Mouse (Mus musculus): ENCODE measurements at regions not wholly inside any gene's neighbourhood (a gene's known extent, or its start where the extent isn't known, plus 50 kb on each side); places are given as distances from the start of the nearest gene placed in this dataset.

DNA sequence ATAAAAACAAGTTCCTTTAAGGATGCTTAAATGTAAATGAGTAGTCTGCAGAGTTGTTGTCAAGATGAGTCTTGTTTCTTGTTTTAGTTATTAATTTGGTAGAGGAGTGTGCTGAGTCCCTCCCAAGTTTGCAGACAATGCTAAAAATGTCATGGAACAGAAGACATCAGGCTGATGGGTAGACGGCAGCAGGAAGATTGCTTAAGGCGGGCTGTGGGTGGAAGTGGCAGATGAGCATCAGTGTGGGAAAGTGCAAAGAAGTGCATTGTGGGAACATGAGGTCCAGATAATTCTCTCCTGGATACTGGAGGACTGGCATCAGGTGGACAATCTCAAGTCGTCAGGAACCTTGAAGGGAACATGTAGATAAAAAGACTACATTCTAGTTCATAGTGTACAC lies 323.2 kb downstream of the Rnf144a start:
- no peak overlapping the region for H3K4me3 ChIP-seq (ENCODE audit: low read length)
- H3K9ac ChIP-seq (ENCODE audit: low read depth, low read length) = no peak overlapping the region
- no peaks in the 10 kb centered on the region for H3K27me3 ChIP-seq (replicated peaks; ENCODE audit: control insufficient read depth, insufficient read depth, low read length)
- no peak for ATAC-seq
- no peaks in the 10 kb centered on the region for H3K36me3 ChIP-seq (ENCODE audit: control insufficient read depth, insufficient read depth, low read length)
- no peaks in the 10 kb centered on the region for H3K9me3 ChIP-seq (ENCODE audit: control insufficient read depth, low read length)
- WGBS = 82% methylated on average over 3 of the region's 3 CpGs
- H3K4me1 ChIP-seq (ENCODE audit: control insufficient read depth, insufficient read depth, low read depth, low read length) = no peaks in the 10 kb centered on the region
- no peak overlapping the region for H3K27ac ChIP-seq (ENCODE audit: low read depth, low read length)
- H3K4me2 ChIP-seq (ENCODE audit: low read length) = no peak overlapping the region

DNA sequence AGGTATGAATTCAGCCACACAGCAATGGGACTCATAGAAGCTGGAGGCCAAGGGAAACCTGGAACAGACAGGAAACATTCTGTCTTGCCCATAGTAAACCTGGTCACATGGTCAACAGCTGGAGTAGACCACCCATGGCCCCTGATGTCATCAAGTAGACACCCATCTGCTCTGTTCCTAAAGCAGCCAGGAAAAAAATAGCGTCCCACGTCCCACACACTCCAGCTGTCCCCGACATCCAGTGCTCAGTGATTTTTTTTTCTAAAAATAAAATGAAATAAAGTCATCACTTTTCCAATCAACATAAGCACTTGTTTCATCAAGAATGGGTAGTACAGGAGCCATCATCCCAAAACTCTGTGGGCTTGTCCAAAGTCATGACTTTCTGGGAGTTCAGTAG lies 326.7 kb downstream of the Rnf144a start:
- no peak overlapping the region for H3K4me3 ChIP-seq (ENCODE audit: low read length)
- H3K4me2 ChIP-seq (ENCODE audit: low read length) = no peak overlapping the region
- H3K4me1 ChIP-seq (ENCODE audit: control insufficient read depth, insufficient read depth, low read depth, low read length) = no peaks in the 10 kb centered on the region
- no peak overlapping the region for H3K27ac ChIP-seq (ENCODE audit: low read depth, low read length)
- ATAC-seq = no peak
- H3K27me3 ChIP-seq (replicated peaks; ENCODE audit: control insufficient read depth, insufficient read depth, low read length) = no peaks in the 10 kb centered on the region
- H3K36me3 ChIP-seq (ENCODE audit: control insufficient read depth, insufficient read depth, low read length) = no peaks in the 10 kb centered on the region
- no peak overlapping the region for H3K9ac ChIP-seq (ENCODE audit: low read depth, low read length)
- H3K9me3 ChIP-seq (ENCODE audit: control insufficient read depth, low read length) = no peaks in the 10 kb centered on the region
- WGBS = 77% methylated on average over 3 of the region's 3 CpGs

DNA sequence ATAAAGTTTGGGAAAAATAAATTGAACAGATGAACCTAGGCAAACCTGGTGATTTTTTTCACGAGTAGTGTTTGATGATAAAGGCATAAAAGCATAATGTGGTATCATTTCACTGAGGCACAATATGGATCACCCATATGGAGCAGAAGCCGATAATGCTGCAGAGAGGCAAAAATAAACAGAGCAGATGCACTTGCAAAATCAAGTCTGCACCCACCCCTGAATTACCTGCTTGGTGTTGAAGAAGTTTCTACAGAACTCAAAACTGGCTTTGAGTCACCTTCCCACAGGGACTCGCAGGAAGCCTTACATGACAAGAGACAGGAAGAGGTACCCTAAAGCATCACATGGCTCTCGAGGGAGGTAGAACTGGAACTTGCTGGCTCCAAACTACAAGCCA lies 328.1 kb downstream of the Rnf144a start:
- Histone ChIP-seq H3K9me3 (ENCODE audit: control insufficient read depth, low read length) (no peaks in the 10 kb centered on the region), H3K9ac (ENCODE audit: low read depth, low read length) (no peak overlapping the region), H3K4me1 (ENCODE audit: control insufficient read depth, insufficient read depth, low read depth, low read length) (no peaks in the 10 kb centered on the region), H3K27ac (ENCODE audit: low read depth, low read length) (no peak overlapping the region), H3K36me3 (ENCODE audit: control insufficient read depth, insufficient read depth, low read length) (no peaks in the 10 kb centered on the region), H3K4me3 (ENCODE audit: low read length) (no peak overlapping the region), H3K27me3 (replicated peaks; ENCODE audit: control insufficient read depth, insufficient read depth, low read length) (no peaks in the 10 kb centered on the region), H3K4me2 (ENCODE audit: low read length) (no peak overlapping the region)
- ATAC-seq = no peak
- WGBS = 87% methylated on average over 4 of the region's 4 CpGs

DNA sequence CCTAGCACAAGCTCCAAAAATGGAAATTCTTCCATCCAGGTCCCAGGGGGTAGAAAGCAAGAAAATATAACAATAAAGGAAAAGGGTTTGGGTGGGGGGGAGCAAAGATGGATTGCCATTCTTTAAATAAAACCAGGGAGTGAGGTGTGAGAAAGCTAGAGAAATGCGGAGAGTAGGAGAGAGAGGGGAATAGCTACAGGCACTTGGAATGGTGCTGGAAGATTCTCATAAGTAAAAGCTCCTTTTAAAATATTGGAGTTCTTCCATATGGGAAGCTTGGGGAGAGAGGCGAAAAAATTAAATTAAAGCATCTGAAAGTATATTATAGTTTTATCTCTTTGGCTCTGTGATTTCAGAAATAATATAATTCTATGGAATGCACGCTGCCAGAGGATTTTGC lies 328.6 kb downstream of the Rnf144a start:
- Histone ChIP-seq H3K27ac (ENCODE audit: low read depth, low read length) (no peak overlapping the region), H3K36me3 (ENCODE audit: control insufficient read depth, insufficient read depth, low read length) (no peaks in the 10 kb centered on the region), H3K4me1 (ENCODE audit: control insufficient read depth, insufficient read depth, low read depth, low read length) (no peaks in the 10 kb centered on the region), H3K4me3 (ENCODE audit: low read length) (no peak overlapping the region), H3K9me3 (ENCODE audit: control insufficient read depth, low read length) (no peaks in the 10 kb centered on the region), H3K4me2 (ENCODE audit: low read length) (no peak overlapping the region), H3K27me3 (replicated peaks; ENCODE audit: control insufficient read depth, insufficient read depth, low read length) (no peaks in the 10 kb centered on the region), H3K9ac (ENCODE audit: low read depth, low read length) (no peak overlapping the region)
- 89% methylated on average over 3 of the region's 3 CpGs for WGBS
- ATAC-seq = no peak

DNA sequence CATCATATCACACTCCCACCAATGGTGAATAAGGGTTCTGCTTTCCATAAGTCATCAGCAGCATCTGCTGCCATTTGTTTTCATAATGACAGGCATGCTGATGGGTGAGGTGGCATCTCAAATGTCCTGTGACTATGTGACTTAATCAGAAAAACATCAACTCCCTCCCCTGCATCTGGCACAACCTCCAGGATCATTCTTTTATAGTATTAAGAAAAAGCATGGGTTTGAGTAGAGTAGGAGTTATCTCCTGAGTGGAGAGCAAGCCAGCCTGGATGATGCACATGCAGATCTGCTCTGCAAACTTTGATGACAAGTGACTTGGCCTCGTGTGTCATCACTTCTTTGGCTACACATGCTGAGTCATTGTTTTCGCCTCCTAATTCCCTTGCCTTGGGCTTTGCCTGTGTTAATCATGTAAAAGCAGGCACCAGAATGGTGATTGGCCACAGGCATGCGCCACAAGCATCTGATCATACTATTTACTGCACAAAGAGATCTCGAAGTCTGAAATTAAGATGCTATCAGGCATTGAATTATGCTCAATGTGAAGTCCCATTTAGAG lies 335.9 kb downstream of the Rnf144a start:
- Histone ChIP-seq H3K4me1 (ENCODE audit: control insufficient read depth, insufficient read depth, low read depth, low read length) (no peaks in the 10 kb centered on the region), H3K9ac (ENCODE audit: low read depth, low read length) (no peak overlapping the region), H3K36me3 (ENCODE audit: control insufficient read depth, insufficient read depth, low read length) (no peaks in the 10 kb centered on the region), H3K27ac (ENCODE audit: low read depth, low read length) (no peak overlapping the region), H3K4me3 (ENCODE audit: low read length) (no peak overlapping the region), H3K27me3 (replicated peaks; ENCODE audit: control insufficient read depth, insufficient read depth, low read length) (no peaks in the 10 kb centered on the region), H3K4me2 (ENCODE audit: low read length) (no peak overlapping the region), H3K9me3 (ENCODE audit: control insufficient read depth, low read length) (no peaks in the 10 kb centered on the region)
- WGBS = 58% methylated on average over 4 of the region's 4 CpGs
- ATAC-seq = no peak

GRCm38 (mm10) chr12:26075638-26076254 lies 339.3 kb downstream of the Rnf144a start:
- Histone ChIP-seq H3K9me3 (ENCODE audit: control insufficient read depth, low read length) (no peaks in the 10 kb centered on the region), H3K4me2 (ENCODE audit: low read length) (no peak overlapping the region), H3K4me1 (ENCODE audit: control insufficient read depth, insufficient read depth, low read depth, low read length) (no peaks in the 10 kb centered on the region), H3K9ac (ENCODE audit: low read depth, low read length) (no peak overlapping the region), H3K36me3 (ENCODE audit: control insufficient read depth, insufficient read depth, low read length) (no peaks in the 10 kb centered on the region), H3K27me3 (replicated peaks; ENCODE audit: control insufficient read depth, insufficient read depth, low read length) (no peaks in the 10 kb centered on the region), H3K27ac (ENCODE audit: low read depth, low read length) (no peak overlapping the region), H3K4me3 (ENCODE audit: low read length) (no peak overlapping the region)
- ATAC-seq = peak; percentile 69
- WGBS = 39% methylated on average over 9 of the region's 9 CpGs

DNA sequence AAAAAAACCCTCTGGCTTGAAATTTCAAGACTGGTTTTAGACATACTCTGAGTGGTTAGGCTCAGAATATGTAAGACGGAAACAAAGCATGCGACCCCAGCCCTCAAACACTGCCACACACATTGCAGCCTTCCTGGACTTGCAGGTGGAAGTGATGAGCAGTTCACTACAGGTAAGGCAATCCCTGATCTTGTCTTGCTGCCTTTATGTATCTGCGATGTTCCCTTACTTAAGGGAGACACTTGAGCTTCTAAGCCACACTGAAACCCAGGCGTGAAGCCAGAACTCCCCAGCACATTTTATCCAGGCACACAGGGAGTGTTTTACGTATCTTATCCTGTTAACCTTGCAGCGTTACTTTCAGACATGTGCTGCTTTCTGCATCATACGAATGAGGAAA lies 342.9 kb downstream of the Rnf144a start:
- 89% methylated on average over 7 of the region's 7 CpGs for WGBS
- H3K27me3 ChIP-seq (replicated peaks; ENCODE audit: control insufficient read depth, insufficient read depth, low read length) = no peaks in the 10 kb centered on the region
- no peak overlapping the region for H3K4me2 ChIP-seq (ENCODE audit: low read length)
- H3K4me3 ChIP-seq (ENCODE audit: low read length) = no peak overlapping the region
- H3K4me1 ChIP-seq (ENCODE audit: control insufficient read depth, insufficient read depth, low read depth, low read length) = peaks cover 7% of the 10 kb centered on the region
- H3K9me3 ChIP-seq (ENCODE audit: control insufficient read depth, low read length) = no peaks in the 10 kb centered on the region
- no peak overlapping the region for H3K9ac ChIP-seq (ENCODE audit: low read depth, low read length)
- no peak overlapping the region for H3K27ac ChIP-seq (ENCODE audit: low read depth, low read length)
- ATAC-seq = no peak
- no peaks in the 10 kb centered on the region for H3K36me3 ChIP-seq (ENCODE audit: control insufficient read depth, insufficient read depth, low read length)

DNA sequence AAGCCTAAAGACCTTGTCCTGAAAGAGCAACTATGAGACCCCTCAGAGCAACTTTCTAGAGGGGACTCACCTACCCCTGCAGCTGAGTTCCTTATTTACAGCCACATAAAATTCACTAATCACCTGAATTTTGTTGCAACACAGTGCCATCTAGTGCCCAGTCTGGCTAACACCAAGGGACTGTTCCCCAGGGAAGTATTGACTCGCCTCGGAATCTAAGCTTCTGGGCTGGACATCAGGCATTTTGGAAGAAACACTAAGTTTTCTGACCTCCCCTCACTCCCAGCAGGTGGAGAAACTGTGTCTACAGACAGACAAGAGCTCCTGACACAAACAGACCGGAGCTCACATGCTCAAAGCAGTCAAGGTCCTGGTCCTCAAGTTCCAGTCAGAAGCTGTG lies 343.4 kb downstream of the Rnf144a start:
- Histone ChIP-seq H3K9ac (ENCODE audit: low read depth, low read length) (no peak overlapping the region), H3K36me3 (ENCODE audit: control insufficient read depth, insufficient read depth, low read length) (no peaks in the 10 kb centered on the region), H3K4me2 (ENCODE audit: low read length) (0 out of 2 replicates have a peak overlapping the region, but pooled peaks have one; percentile 24), H3K4me3 (ENCODE audit: low read length) (no peak overlapping the region), H3K9me3 (ENCODE audit: control insufficient read depth, low read length) (no peaks in the 10 kb centered on the region), H3K4me1 (ENCODE audit: control insufficient read depth, insufficient read depth, low read depth, low read length) (peaks cover 7% of the 10 kb centered on the region), H3K27ac (ENCODE audit: low read depth, low read length) (no peak overlapping the region), H3K27me3 (replicated peaks; ENCODE audit: control insufficient read depth, insufficient read depth, low read length) (no peaks in the 10 kb centered on the region)
- no peak for ATAC-seq
- 4% methylated on average over 3 of the region's 3 CpGs for whole genome bisulfite sequencing

DNA sequence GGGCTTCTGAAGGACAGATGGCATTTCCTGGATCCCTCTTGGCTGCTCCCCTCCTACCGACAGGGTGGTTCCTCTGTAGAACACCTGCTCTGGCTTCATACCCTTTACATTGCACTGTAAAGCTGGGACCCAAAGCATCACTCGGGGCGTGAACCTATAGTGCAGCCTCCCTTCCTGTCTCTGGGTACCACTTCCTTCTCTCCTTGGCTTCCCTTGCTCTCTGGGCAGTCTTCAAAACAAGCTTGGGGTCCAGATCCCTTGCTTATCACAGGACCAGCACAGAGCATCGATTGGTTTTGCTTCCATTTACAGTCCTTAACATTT lies 346.4 kb downstream of the Rnf144a start:
- H3K27me3 ChIP-seq (replicated peaks; ENCODE audit: control insufficient read depth, insufficient read depth, low read length) = no peaks in the 10 kb centered on the region
- 45% methylated on average over 4 of the region's 4 CpGs for WGBS
- no peak overlapping the region for H3K27ac ChIP-seq (ENCODE audit: low read depth, low read length)
- no peak overlapping the region for H3K4me3 ChIP-seq (ENCODE audit: low read length)
- H3K9me3 ChIP-seq (ENCODE audit: control insufficient read depth, low read length) = no peaks in the 10 kb centered on the region
- no peak overlapping the region for H3K9ac ChIP-seq (ENCODE audit: low read depth, low read length)
- peak overlapping the region; percentile 47; the same call in 1 of the 2 replicates for H3K4me2 ChIP-seq (ENCODE audit: low read length)
- peaks cover 7% of the 10 kb centered on the region for H3K4me1 ChIP-seq (ENCODE audit: control insufficient read depth, insufficient read depth, low read depth, low read length)
- ATAC-seq = no peak; the same call in 1 of the 2 replicates
- H3K36me3 ChIP-seq (ENCODE audit: control insufficient read depth, insufficient read depth, low read length) = no peaks in the 10 kb centered on the region
